Mouse (Mus musculus) embryonic facial prominence, embryonic 15.5 days (tissue): ENCODE results near the gene Lrch4. TPM values are rescaled to one million over a fixed set of nuclear protein-coding genes. Genes with fewer than 3 reads are reported as not detected.

ENCODE experiments used
- ATAC-seq: fragments of 200-750 bp; cut with Nextera tagmentation; 2 replicates; pipeline ENCODE4 v1.8.0; 2017; ENCODE audit warnings: low read depth, moderate TSS enrichment; ENCODE audit not compliant: insufficient number of reproducible peaks, low FRiP score, low TSS enrichment
- H3K27ac ChIP-seq: fragments of 300-500 bp; sonication (generic); replicated peaks from 2 replicates; pipeline ENCODE4 v1.5.1; 2015; ENCODE audit warnings: mild to moderate bottlenecking, inconsistent platforms
- H3K27me3 ChIP-seq: fragments of 300-500 bp; sonication (generic); 2 replicates; pipeline ENCODE4 v1.6.1; 2015; ENCODE audit warnings: inconsistent platforms
- H3K36me3 ChIP-seq: fragments of 300-500 bp; sonication (generic); 2 replicates; pipeline ENCODE4 v1.6.1; 2015; ENCODE audit warnings: mild to moderate bottlenecking, inconsistent platforms
- H3K4me1 ChIP-seq: fragments of 300-500 bp; sonication (generic); 2 replicates; pipeline ENCODE4 v1.6.1; 2015; ENCODE audit warnings: inconsistent platforms
- H3K4me2 ChIP-seq: fragments of 300-500 bp; sonication (generic); replicated peaks from 2 replicates; pipeline ENCODE4 v1.6.1; 2015; ENCODE audit warnings: mild to moderate bottlenecking, inconsistent platforms
- H3K4me3 ChIP-seq: fragments of 300-500 bp; sonication (generic); replicated peaks from 2 replicates; pipeline ENCODE4 v1.5.1; 2015; ENCODE audit warnings: mild to moderate bottlenecking, inconsistent platforms
- H3K9ac ChIP-seq: fragments of 300-500 bp; sonication (generic); 2 replicates; pipeline ENCODE4 v1.6.1; 2015; ENCODE audit warnings: inconsistent platforms
- H3K9me3 ChIP-seq: fragments of 300-500 bp; sonication (generic); replicated peaks from 2 replicates; pipeline ENCODE4 v1.6.1; 2016; ENCODE audit warnings: inconsistent platforms
- WGBS: fragments of 180-500 bp; shearing (Covaris S2); methylation state at CpG from one replicate; pipeline ENCODE4 v1.1.7; 2015; 5-methylcytosine and 5-hydroxymethylcytosine counted together
- polyA plus RNA-seq: library from polyadenylated mRNA; unstranded; fragments of >200 nt; fragmentation: Nextera tagmentation; extraction: Ambion mirVana; gene quantifications from 2 replicates; pipeline ENCODE4 v1.2.1, GENCODE M21; 2015

Lrch4 gene
- 37.2 and 48.9 TPM in 2 replicates for polyA plus RNA-seq

GRCm38 (mm10) chr5:137628498-137629305 is at the start of gene Lrch4, which contains the start of the genes Fbxo24 and Gm20605:
Lrch4 (plus strand) TSS chr5:137629121.
Fbxo24 (minus strand) TSS chr5:137629002.
Gm20605 (plus strand) TSS chr5:137629175.
- peak; percentile 98 for ATAC-seq
- Histone ChIP-seq H3K27ac (peak within 1 kb of the TSS; percentile 92), H3K9ac (peak within 1 kb of the TSS; percentile 87), H3K4me3 (peak within 1 kb of the TSS; percentile 99), H3K4me2 (peak within 1 kb of the TSS; percentile 91), H3K36me3 (peaks cover 11% of the 10 kb centered on the region), H3K27me3 (no peaks in the 10 kb centered on the region), H3K9me3 (no peaks in the 10 kb centered on the region), H3K4me1 (peaks cover 47% of the 10 kb centered on the region)
- under 1% methylated on average over 45 of the region's 46 CpGs for WGBS

- Histone ChIP-seq H3K27ac (no peak overlapping the region), H3K4me2 (no peak overlapping the region), H3K4me3 (no peak overlapping the region), H3K4me1 (peaks cover 21% of the 10 kb centered on the region), H3K9ac (no peak overlapping the region), H3K36me3 (no peaks in the 10 kb centered on the region), H3K9me3 (no peaks in the 10 kb centered on the region), H3K27me3 (no peaks in the 10 kb centered on the region; the same call in 1 of the 2 replicates)
- 74% methylated on average over 6 of the region's 6 CpGs for WGBS
- ATAC-seq = no peak
These were observed 48.7 kb upstream of the Lrch4 start for GRCm38 (mm10) chr5:137580246-137580645.

- Histone ChIP-seq H3K4me2 (peak overlapping the region; percentile 57; the same call in 1 of the 2 replicates), H3K27ac (no peak overlapping the region), H3K9me3 (no peaks in the 10 kb centered on the region), H3K27me3 (no peaks in the 10 kb centered on the region; the same call in 1 of the 2 replicates), H3K4me1 (peaks cover 21% of the 10 kb centered on the region), H3K4me3 (peak overlapping the region; percentile 40), H3K9ac (no peak overlapping the region), H3K36me3 (no peaks in the 10 kb centered on the region)
- no peak for ATAC-seq
- 28% methylated on average over 8 of the region's 8 CpGs for WGBS
These were observed 46.2 kb upstream of the Lrch4 start for GRCm38 (mm10) chr5:137582702-137583101.

GRCm38 (mm10) chr5:137583670-137584169 is 45.2 kb upstream of the Lrch4 start:
- H3K9me3 ChIP-seq = no peaks in the 10 kb centered on the region
- H3K4me3 ChIP-seq = peak overlapping the region; percentile 40
- WGBS = 10% methylated on average over 27 of the region's 27 CpGs
- peak overlapping the region; percentile 10; the same call in 1 of the 2 replicates for H3K9ac ChIP-seq
- no peaks in the 10 kb centered on the region; the same call in 1 of the 2 replicates for H3K27me3 ChIP-seq
- H3K36me3 ChIP-seq = no peaks in the 10 kb centered on the region
- H3K4me2 ChIP-seq = peak overlapping the region; percentile 57
- peak overlapping the region; percentile 76 for H3K27ac ChIP-seq
- ATAC-seq = peak; percentile 77
- peaks cover 21% of the 10 kb centered on the region for H3K4me1 ChIP-seq

- H3K9me3 ChIP-seq = no peaks in the 10 kb centered on the region
- WGBS = 28% methylated on average over 8 of the region's 8 CpGs
- no peak overlapping the region for H3K27ac ChIP-seq
- no peaks in the 10 kb centered on the region for H3K36me3 ChIP-seq
- H3K27me3 ChIP-seq = no peaks in the 10 kb centered on the region; the same call in 1 of the 2 replicates
- no peak for ATAC-seq
- peaks cover 21% of the 10 kb centered on the region for H3K4me1 ChIP-seq
- H3K4me2 ChIP-seq = no peak overlapping the region
- H3K4me3 ChIP-seq = no peak overlapping the region
- no peak overlapping the region for H3K9ac ChIP-seq
These were observed 43.9 kb upstream of the Lrch4 start for GRCm38 (mm10) chr5:137584976-137585375.

GRCm38 (mm10) chr5:137590507-137590906 is 38.4 kb upstream of the Lrch4 start:
- Histone ChIP-seq H3K4me2 (no peak overlapping the region), H3K9me3 (no peaks in the 10 kb centered on the region), H3K4me1 (no peaks in the 10 kb centered on the region), H3K27me3 (no peaks in the 10 kb centered on the region), H3K4me3 (no peak overlapping the region), H3K9ac (no peak overlapping the region), H3K27ac (no peak overlapping the region), H3K36me3 (no peaks in the 10 kb centered on the region)
- ATAC-seq = no peak
- whole genome bisulfite sequencing = 75% methylated on average over 5 of the region's 5 CpGs

GRCm38 (mm10) chr5:137595921-137596320 is 33.0 kb upstream of the Lrch4 start:
- H3K27ac ChIP-seq = no peak overlapping the region
- no peak overlapping the region for H3K9ac ChIP-seq
- H3K4me3 ChIP-seq = no peak overlapping the region
- WGBS = 82% methylated on average over 7 of the region's 7 CpGs
- H3K27me3 ChIP-seq = no peaks in the 10 kb centered on the region
- no peak overlapping the region for H3K4me2 ChIP-seq
- H3K36me3 ChIP-seq = peaks cover 8% of the 10 kb centered on the region; the same call in 1 of the 2 replicates
- peaks cover 11% of the 10 kb centered on the region for H3K4me1 ChIP-seq
- no peak for ATAC-seq
- no peaks in the 10 kb centered on the region for H3K9me3 ChIP-seq

GRCm38 (mm10) chr5:137596601-137597261 is 32.2 kb upstream of the Lrch4 start:
- 32% methylated on average over 30 of the region's 30 CpGs for WGBS
- H3K36me3 ChIP-seq = peaks cover 8% of the 10 kb centered on the region; the same call in 1 of the 2 replicates
- H3K9me3 ChIP-seq = no peaks in the 10 kb centered on the region
- 0 out of 2 replicates have a peak overlapping the region, but pooled peaks have one; percentile 7 for H3K4me3 ChIP-seq
- H3K4me2 ChIP-seq = peak overlapping the region; percentile 24; the same call in 1 of the 2 replicates
- ATAC-seq = no peak
- no peak overlapping the region for H3K9ac ChIP-seq
- H3K27ac ChIP-seq = 0 out of 2 replicates have a peak overlapping the region, but pooled peaks have one; percentile 34
- H3K27me3 ChIP-seq = no peaks in the 10 kb centered on the region
- H3K4me1 ChIP-seq = peaks cover 11% of the 10 kb centered on the region

GRCm38 (mm10) chr5:137597625-137598024 is 31.3 kb upstream of the Lrch4 start:
- Histone ChIP-seq H3K9me3 (no peaks in the 10 kb centered on the region), H3K36me3 (peaks cover 8% of the 10 kb centered on the region; the same call in 1 of the 2 replicates), H3K4me2 (no peak overlapping the region), H3K27me3 (no peaks in the 10 kb centered on the region), H3K4me3 (no peak overlapping the region), H3K27ac (no peak overlapping the region), H3K9ac (no peak overlapping the region), H3K4me1 (peaks cover 15% of the 10 kb centered on the region)
- no peak for ATAC-seq
- 91% methylated on average over 6 of the region's 6 CpGs for WGBS

GRCm38 (mm10) chr5:137598100-137598826 is 30.7 kb upstream of the Lrch4 start:
- Histone ChIP-seq H3K36me3 (peaks cover 8% of the 10 kb centered on the region; the same call in 1 of the 2 replicates), H3K27me3 (no peaks in the 10 kb centered on the region), H3K4me1 (peaks cover 20% of the 10 kb centered on the region), H3K4me2 (no peak overlapping the region), H3K4me3 (no peak overlapping the region), H3K9ac (no peak overlapping the region), H3K9me3 (no peaks in the 10 kb centered on the region), H3K27ac (no peak overlapping the region)
- 78% methylated on average over 2 of the region's 2 CpGs for WGBS
- no peak for ATAC-seq
